Mouse (Mus musculus) spleen, adult 2 months (tissue): Measurements from ENCODE around the gene Cenpf.

Experiments
- CTCF ChIP-seq: fragments of 200-500 bp; IDR thresholded peaks from 2 replicates; pipeline ENCODE4 v1.5.1; 2011; ENCODE audit warnings: mild to moderate bottlenecking, inconsistent platforms; ENCODE audit not compliant: insufficient read depth, insufficient read length, insufficient replicate concordance; ENCODE audit errors: extremely low read depth
- POLR2A ChIP-seq: fragments of 200-500 bp; IDR thresholded peaks from 2 replicates; pipeline ENCODE4 v1.6.1; 2011; ENCODE audit warnings: low read depth, low read length, inconsistent platforms

GRCm38 (mm10) chr1:189613076-189613475, 74.8 kb downstream of the Cenpf start:
- TF ChIP-seq CTCF = no peak
- TF ChIP-seq POLR2A = no peak
